Mouse (Mus musculus) c-Kit-positive CD71-positive TER-119-negative erythroid progenitor cells, embryonic 14.5 days (primary cell): ENCODE measurements around the gene Zfp978.
"Not testable (repeated sequence)": the region's sequence is repeated elsewhere in the genome, so short reads cannot be mapped to it uniquely, and the experiment has no call there.

Experiments used
- DNase-seq: peaks from one replicate; pipeline ENCODE4 v3.0.0-alpha.2; 2013; ENCODE audit warnings: low read depth

Gene Zfp978

GRCm38 (mm10) chr4:147407463-147407822, 46.3 kb downstream of the Zfp978 start:
- no peak for DNase-seq

- DNase-seq = not testable (repeated sequence)
Measured at GRCm38 (mm10) chr4:147416365-147416764, 55.3 kb downstream of the Zfp978 start.

- DNase-seq = no peak
Measured at GRCm38 (mm10) chr4:147417157-147417778, 56.2 kb downstream of the Zfp978 start.

GRCm38 (mm10) chr4:147417921-147418320, 56.8 kb downstream of the Zfp978 start:
- DNase-seq = no peak

- DNase-seq = not testable (repeated sequence)
Measured at GRCm38 (mm10) chr4:147418333-147418732, 57.2 kb downstream of the Zfp978 start.

- DNase-seq = not testable (repeated sequence)
Measured at GRCm38 (mm10) chr4:147419190-147419589, 58.1 kb downstream of the Zfp978 start.

GRCm38 (mm10) chr4:147419756-147420590, 58.9 kb downstream of the Zfp978 start:
- not testable (repeated sequence) for DNase-seq

GRCm38 (mm10) chr4:147420794-147421193, 59.7 kb downstream of the Zfp978 start:
- no peak for DNase-seq

- not testable (repeated sequence) for DNase-seq
Measured at GRCm38 (mm10) chr4:147421316-147421715, 60.2 kb downstream of the Zfp978 start.

GRCm38 (mm10) chr4:147423140-147423539, 62.0 kb downstream of the Zfp978 start:
- no peak for DNase-seq

GRCm38 (mm10) chr4:147423641-147424298, 62.7 kb downstream of the Zfp978 start:
- DNase-seq = no peak

GRCm38 (mm10) chr4:147424404-147424803, 63.3 kb downstream of the Zfp978 start:
- not testable (repeated sequence) for DNase-seq

- not testable (repeated sequence) for DNase-seq
Measured at GRCm38 (mm10) chr4:147425615-147426347, 64.7 kb downstream of the Zfp978 start.

- DNase-seq = no peak
Measured at GRCm38 (mm10) chr4:147430651-147431050, 69.5 kb downstream of the Zfp978 start.

- not testable (repeated sequence) for DNase-seq
Measured at GRCm38 (mm10) chr4:147431696-147432442, 70.8 kb downstream of the Zfp978 start.

GRCm38 (mm10) chr4:147432443-147432790, 71.3 kb downstream of the Zfp978 start:
- DNase-seq = no peak

GRCm38 (mm10) chr4:147433017-147433416, 71.9 kb downstream of the Zfp978 start:
- DNase-seq = no peak

GRCm38 (mm10) chr4:147433874-147434273, 72.8 kb downstream of the Zfp978 start:
- no peak for DNase-seq
